Mouse (Mus musculus) cortical plate, adult 2 months (tissue): ENCODE data around the gene Hecw1. TPM values are rescaled to one million over a fixed set of nuclear protein-coding genes. Genes with fewer than 3 reads are reported as not detected.
"Not testable (repeated sequence)": the region's sequence is repeated elsewhere in the genome, so short reads cannot be mapped to it uniquely, and the experiment has no call there.

Experiments
- H3K27ac ChIP-seq: fragments of 200-500 bp; 2 replicates; pipeline ENCODE4 v1.5.1; 2012; ENCODE audit warnings: low read length, control low read depth, inconsistent platforms; ENCODE audit not compliant: insufficient read depth
- H3K4me1 ChIP-seq: fragments of 200-500 bp; 2 replicates; pipeline ENCODE4 v1.6.1; 2011; ENCODE audit warnings: low read length; ENCODE audit not compliant: control insufficient read depth, insufficient read depth
- H3K4me3 ChIP-seq: fragments of 200-500 bp; 2 replicates; pipeline ENCODE4 v1.5.1; 2011; ENCODE audit warnings: mild to moderate bottlenecking, low read length, control low read depth; ENCODE audit not compliant: insufficient read depth
- CTCF ChIP-seq: fragments of 200-500 bp; IDR thresholded peaks from 2 replicates; pipeline ENCODE4 v1.5.1; 2011; ENCODE audit warnings: mild to moderate bottlenecking, control low read depth, low read length; ENCODE audit not compliant: insufficient read depth; ENCODE audit errors: extremely low read depth
- POLR2A ChIP-seq: fragments of 200-500 bp; IDR thresholded peaks from 2 replicates; pipeline ENCODE4 v1.6.1; 2011; ENCODE audit warnings: mild to moderate bottlenecking, low read length, control low read depth; ENCODE audit not compliant: insufficient read depth; ENCODE audit errors: extremely low read depth
- polyA plus RNA-seq: library from polyadenylated mRNA; depleted of rRNA; stranded (reverse); fragments of >200 nt; gene quantifications from 2 replicates; pipeline ENCODE4 v1.2.3, GENCODE M21; 2012

Gene Hecw1
- polyA plus RNA-seq, 1 experiment = 37.9 TPM

DNA sequence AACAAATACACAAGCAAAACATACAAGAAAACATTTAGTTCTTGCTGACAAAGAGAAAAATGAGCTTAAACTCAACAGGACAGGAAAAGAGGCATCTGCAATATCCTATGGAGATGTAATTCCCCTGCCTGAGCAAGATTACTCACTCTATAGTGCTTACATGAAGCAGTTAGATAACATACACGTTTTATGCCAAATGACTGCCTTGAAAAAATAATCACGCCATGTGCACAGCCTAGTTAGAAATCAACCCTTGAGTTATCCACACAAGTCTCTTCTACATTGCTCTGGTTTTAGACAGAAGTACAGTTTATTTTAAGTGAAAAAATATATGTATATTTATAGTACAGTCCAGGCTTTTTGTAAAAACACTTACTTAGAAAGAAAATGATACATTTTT is 98.2 kb downstream of the Hecw1 start:
- Histone ChIP-seq H3K27ac (no peak overlapping the region), H3K4me3 (no peak overlapping the region)

DNA sequence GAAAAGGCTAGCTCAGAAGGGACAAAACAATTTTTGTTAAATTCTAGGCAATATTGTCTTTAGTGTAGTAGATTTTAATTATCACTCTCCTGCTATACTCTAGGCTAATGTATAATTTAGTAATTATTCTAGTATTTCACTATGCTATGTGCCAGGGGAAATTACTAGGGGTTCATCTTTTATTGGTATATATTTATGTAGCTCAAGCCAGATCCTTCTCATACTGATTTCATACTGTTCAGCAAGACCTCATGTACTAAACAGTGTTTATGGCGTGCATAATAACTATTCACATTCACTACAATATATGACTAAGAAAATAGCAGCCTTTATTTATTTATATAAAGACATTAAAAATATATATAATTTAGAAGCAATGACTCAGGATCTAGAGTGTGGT is 109.6 kb downstream of the Hecw1 start:
- Histone ChIP-seq H3K27ac (no peak overlapping the region), H3K4me1 (no peaks in the 10 kb centered on the region), H3K4me3 (no peak overlapping the region)
- TF ChIP-seq CTCF = no peak
- TF ChIP-seq POLR2A = no peak

More for the DNA sequence above, 98.2 kb downstream of the Hecw1 start:
- no peaks in the 10 kb centered on the region for H3K4me1 ChIP-seq
- TF ChIP-seq POLR2A (no peak), CTCF (no peak)

DNA sequence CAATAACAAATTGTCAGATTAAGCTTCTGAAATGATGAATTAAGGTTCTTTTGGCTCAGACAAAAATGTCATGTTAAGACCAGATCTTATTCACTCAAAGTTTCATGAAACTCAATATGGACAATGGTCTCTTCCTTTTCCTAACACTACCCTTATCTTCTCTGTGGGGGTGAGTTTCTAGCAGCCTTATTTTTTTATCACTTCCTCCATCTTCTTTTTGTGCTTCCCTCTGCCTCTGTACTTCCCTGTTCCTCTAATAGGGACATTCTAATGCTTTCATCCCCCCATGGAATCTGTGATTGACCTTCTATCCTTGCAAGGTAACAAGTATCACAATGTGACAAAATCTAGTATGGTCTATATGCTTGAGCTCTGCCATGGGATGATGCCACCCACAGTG is 148.6 kb downstream of the Hecw1 start:
- TF ChIP-seq POLR2A (no peak), CTCF (no peak)
- no peak overlapping the region for H3K27ac ChIP-seq
- H3K4me1 ChIP-seq = peaks cover 1% of the 10 kb centered on the region; the same call in 1 of the 2 replicates
- no peak overlapping the region for H3K4me3 ChIP-seq

DNA sequence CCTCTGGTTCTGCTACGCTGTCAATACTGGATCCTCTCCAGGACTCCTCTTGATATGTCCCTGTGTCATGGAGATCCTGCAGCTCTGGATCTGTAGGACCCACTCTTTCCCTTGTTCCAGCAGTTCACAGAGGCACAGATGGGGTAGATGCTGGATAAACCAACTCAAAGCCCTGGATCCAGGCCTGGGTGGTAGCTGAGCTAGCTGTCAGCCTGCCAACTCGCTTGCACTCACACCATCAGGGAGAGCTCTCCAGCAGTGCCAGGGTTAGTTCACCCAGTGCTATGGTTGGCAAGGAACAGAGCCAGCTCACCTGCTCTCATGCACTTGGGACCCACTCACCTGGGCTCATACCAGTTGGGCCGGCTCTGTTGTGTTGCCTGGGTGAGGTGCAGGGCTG is 157.5 kb downstream of the Hecw1 start:
- H3K27ac ChIP-seq = no peak overlapping the region
- no peak overlapping the region for H3K4me3 ChIP-seq
- no peaks in the 10 kb centered on the region for H3K4me1 ChIP-seq
- TF ChIP-seq POLR2A = no peak
- no peak for TF ChIP-seq CTCF

DNA sequence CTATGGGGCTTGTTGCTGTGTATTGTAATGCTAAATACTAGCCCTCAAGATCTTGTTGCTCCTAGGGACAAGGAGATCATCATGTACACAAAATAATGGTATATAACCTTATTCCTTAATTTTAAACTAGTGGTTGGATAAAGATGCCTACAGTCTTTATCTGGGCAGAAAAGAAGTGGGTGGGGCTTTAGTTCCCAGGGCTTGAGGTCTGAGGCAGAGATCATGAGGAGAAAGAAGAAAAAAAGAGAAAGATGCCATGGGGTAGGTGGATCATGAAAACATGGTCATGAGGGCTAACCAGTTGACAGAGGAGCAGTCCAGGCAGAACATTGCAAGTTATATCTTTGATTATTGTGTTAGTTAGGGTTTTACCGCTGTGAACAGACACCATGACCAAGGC is 195.8 kb downstream of the Hecw1 start:
- H3K4me3 ChIP-seq = no peak overlapping the region
- no peak for TF ChIP-seq CTCF
- no peak for TF ChIP-seq POLR2A
- H3K27ac ChIP-seq = no peak overlapping the region
- H3K4me1 ChIP-seq = no peaks in the 10 kb centered on the region

DNA sequence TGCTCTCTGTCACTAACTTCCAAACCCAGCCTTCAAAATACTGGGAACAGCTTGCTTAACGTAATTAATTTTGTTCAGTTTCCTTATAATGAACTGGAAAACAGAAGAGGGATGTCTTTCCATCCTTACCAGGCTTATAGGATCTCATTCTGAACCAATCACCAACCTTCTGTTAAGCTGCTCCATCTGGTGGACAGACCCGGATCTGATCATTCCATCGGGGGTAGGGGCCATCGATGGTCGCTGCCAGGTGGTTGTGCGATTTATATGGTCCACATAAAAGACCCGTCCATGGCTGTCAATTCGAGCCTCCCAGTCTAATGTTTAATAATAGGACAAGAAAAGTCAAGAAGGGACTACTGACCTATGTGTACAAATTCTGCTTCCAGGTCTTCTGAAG is 216.4 kb downstream of the Hecw1 start:
- TF ChIP-seq CTCF = no peak
- TF ChIP-seq POLR2A = no peak

DNA sequence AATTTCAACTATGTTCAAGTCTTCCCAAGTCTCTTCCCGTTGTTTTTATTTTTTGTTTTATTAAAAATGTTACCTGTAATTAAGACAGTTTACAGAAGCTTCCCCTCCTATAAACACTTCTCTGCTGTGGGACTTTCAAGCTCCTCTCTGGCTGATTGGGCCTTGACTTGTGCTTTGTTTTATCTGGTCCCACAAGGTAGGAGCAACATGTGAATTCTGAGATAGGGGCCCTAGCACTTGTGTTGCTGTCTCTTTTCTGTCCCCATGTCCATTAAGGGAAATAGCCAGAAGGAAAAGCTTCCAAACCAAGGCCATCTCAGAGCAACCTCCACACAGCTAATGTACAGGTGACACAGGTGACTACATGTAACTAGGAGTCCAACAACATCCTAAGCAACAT is 218.9 kb downstream of the Hecw1 start:
- Histone ChIP-seq H3K4me3 (no peak overlapping the region), H3K4me1 (no peaks in the 10 kb centered on the region), H3K27ac (no peak overlapping the region)
- TF ChIP-seq POLR2A = no peak
- TF ChIP-seq CTCF = no peak

More for the DNA sequence above, 216.4 kb downstream of the Hecw1 start:
- Histone ChIP-seq H3K4me3 (no peak overlapping the region), H3K27ac (no peak overlapping the region), H3K4me1 (no peaks in the 10 kb centered on the region)

DNA sequence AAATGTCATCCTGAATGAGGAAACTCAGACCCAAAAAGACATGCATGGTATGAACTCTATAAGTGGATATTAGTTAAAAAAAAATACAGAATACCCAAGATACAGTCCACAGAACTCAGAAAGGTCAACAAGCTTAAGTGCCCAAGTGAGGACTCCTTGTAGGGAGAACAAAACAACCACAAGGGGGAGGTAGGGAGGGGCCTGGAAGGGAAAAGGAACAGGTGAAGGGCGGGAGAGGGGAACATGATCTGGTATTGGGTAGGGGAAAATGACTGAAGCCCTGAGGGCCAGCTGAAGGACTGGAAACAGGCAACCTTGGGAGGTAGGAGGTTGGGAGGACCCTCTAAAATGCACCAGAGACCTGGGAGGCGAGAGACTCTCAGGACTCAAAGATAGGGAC is 220.1 kb downstream of the Hecw1 start:
- Histone ChIP-seq H3K4me3 (no peak overlapping the region), H3K4me1 (no peaks in the 10 kb centered on the region), H3K27ac (no peak overlapping the region)
- TF ChIP-seq POLR2A = no peak
- no peak for TF ChIP-seq CTCF

DNA sequence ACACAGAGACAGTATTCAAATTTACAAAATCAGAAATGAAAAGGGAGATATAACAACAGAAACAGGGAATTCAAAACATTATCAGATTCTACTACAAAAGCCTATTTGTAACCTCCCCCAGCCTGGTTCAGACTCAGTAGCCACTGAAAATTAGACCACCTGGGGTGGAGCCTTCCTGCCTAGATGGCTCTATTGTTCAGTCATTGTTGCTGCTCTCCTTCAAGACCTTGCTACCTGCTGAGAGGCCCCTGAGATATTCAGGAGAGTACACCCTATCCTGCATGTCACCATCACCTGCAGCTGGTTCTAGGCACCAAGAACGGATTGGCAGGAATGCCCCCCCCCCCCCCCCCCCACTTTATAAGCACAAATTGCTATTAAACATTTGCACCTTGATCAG is 233.0 kb downstream of the Hecw1 start:
- H3K27ac ChIP-seq = no peak overlapping the region
- H3K4me3 ChIP-seq = no peak overlapping the region

DNA sequence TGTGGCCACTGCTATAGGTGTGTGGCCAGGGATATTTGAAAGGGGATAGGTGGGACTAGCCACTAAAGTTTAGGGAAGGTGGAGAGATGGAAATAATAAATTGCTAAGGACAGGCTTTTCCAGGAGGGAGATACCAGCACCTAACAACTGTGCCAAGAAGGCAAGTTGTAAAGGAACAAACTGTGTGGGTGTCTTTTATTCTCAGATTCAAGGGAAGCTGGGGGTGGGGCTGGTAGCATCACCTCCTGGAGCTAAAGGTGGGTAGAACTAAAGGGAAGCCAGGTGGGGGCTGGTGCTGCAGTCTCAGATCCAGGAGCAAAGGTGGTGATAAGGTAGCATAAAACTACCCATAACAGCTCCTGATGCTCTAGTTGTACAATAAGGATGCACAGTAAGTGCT is 251.6 kb downstream of the Hecw1 start:
- H3K4me1 ChIP-seq = no peaks in the 10 kb centered on the region; the same call in 1 of the 2 replicates
- no peak overlapping the region for H3K4me3 ChIP-seq
- no peak overlapping the region for H3K27ac ChIP-seq
- no peak for TF ChIP-seq POLR2A
- TF ChIP-seq CTCF = no peak

More for the DNA sequence above, 233.0 kb downstream of the Hecw1 start:
- H3K4me1 ChIP-seq = no peaks in the 10 kb centered on the region
- TF ChIP-seq POLR2A (no peak), CTCF (no peak)

DNA sequence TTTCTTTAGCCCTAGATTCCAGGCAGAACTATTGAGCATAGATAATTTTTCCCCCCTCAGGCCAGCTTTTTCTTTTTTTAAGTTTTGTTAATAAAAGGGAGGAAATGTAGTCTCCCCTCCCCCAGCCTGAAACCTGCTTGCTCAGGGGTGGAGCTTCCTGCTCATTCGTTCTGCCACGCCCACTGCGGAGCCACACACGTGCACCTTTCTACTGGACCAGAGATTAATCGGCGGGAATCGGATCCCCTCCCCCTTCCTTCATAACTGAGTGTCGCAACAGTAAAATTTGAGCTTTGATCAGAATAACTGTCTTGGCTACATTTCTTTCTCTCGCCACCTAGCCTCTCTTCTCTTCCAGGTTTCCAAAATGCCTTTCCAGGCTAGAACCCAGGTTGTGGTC is 262.1 kb downstream of the Hecw1 start:
- not testable (repeated sequence) for H3K4me3 ChIP-seq, H3K4me1 ChIP-seq, H3K27ac ChIP-seq
